Mouse (Mus musculus): ENCODE results near the gene Olfr1176.

DNA sequence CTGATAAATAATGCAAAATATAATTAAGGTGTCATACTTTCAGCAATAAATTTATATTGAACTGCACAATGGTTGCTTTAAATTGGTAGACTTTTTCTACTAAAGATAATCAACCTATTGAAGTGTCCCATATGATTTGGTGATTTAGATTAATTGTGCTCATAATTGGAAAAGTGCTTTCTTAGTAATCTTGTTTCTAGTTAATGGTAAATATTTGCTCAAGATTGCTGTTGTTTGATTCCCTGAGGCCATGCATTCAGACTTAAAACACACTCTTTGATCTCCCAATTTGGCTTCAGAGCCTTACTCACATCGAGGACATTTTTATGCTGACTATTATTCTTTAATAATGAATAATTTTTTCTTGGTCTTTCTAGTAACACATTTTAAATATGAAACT lies at the start of gene Olfr1176:
- TF ChIP-seq CTCF (IDR thresholded peaks at IDR 0.05 in 2 of 3, conservative IDR thresholded peaks at IDR 0.05 in 1 of 3; ENCODE audit: control insufficient read depth in 1 of 3, insufficient read depth in 1 of 3, low read depth in 2 of 3, low read length in 3 of 3, poor library complexity in 1 of 3, severe bottlenecking in 1 of 3) (no peak), POLR2A (IDR thresholded peaks at IDR 0.05; ENCODE audit: control insufficient read depth in 1 of 2, insufficient read depth in 1 of 2, low read depth in 1 of 2, low read length in 2 of 2, poor library complexity in 1 of 2) (no peak), MAFK (IDR thresholded peaks at IDR 0.05; ENCODE audit: borderline replicate concordance, low read depth, low read length) (no peak), NELFE (IDR thresholded peaks at IDR 0.05; ENCODE audit: low read depth, low read length) (no peak), ZNF384 (IDR thresholded peaks at IDR 0.05; ENCODE audit: low read depth, low read length) (no peak), POLR2AphosphoS2 (IDR thresholded peaks at IDR 0.05; ENCODE audit: low read length) (no peak), GABPA (IDR thresholded peaks at IDR 0.05; ENCODE audit: low read depth, low read length) (no peak), EP300 (IDR thresholded peaks at IDR 0.05; ENCODE audit: low read depth in 1 of 2, low read length in 2 of 2) (no peak), UBTF (IDR thresholded peaks at IDR 0.05; ENCODE audit: borderline replicate concordance, insufficient read depth, low read depth, low read length) (no peak), MYB (IDR thresholded peaks at IDR 0.05; ENCODE audit: low read depth, low read length) (no peak), ZKSCAN1 (IDR thresholded peaks at IDR 0.05; ENCODE audit: low read depth, low read length) (no peak), USF1 (IDR thresholded peaks at IDR 0.05; ENCODE audit: low read depth, low read length) (no peak), TCF12 (IDR thresholded peaks at IDR 0.05; ENCODE audit: low read depth, low read length) (no peak), ETS1 (IDR thresholded peaks at IDR 0.05; ENCODE audit: low read depth, low read length) (no peak)
